Mouse (Mus musculus): ENCODE data around the gene Olfr159. TPM values are rescaled to one million over a fixed set of nuclear protein-coding genes. Genes with fewer than 3 reads are reported as not detected.

Gene Olfr159
- total RNA-seq, 1 experiment = not detected

DNA sequence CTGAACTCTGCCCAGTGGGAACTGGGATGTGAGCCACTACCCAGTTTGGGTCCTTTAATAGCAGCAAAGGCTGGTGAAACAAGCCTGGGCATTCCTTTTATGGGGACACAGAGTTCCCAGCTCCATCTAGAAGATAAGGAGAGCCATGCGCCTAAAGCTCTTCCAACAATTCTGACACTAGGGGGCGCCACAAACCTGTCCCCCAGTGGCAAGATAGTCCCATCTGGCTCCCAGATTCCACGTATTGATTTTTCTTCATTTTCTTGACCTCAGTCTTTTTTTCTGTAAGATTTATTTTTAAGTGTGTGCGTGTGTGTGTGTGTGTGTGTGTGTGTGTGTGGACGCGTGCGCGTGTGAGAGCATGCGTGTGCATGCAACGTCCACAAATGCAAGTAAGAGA, 10.3 kb downstream of the Olfr159 start:
- Histone ChIP-seq H3K27ac (ENCODE audit: insufficient read depth, low read depth, low read length, poor library complexity, severe bottlenecking) (no peak overlapping the region), H3K9ac (ENCODE audit: insufficient read depth, low read depth, low read length, poor library complexity, severe bottlenecking) (no peak overlapping the region), H3K4me3 (ENCODE audit: insufficient read depth in 1 of 2, low read depth in 1 of 2, low read length in 2 of 2, poor library complexity in 1 of 2, severe bottlenecking in 1 of 2) (no peak overlapping the region), H3K36me3 (ENCODE audit: control insufficient read depth, insufficient read depth, low read length, poor library complexity, severe bottlenecking) (no peaks in the 10 kb centered on the region), H3K4me1 (ENCODE audit: control insufficient read depth in 2 of 2, insufficient read depth in 2 of 2, low read length in 2 of 2, poor library complexity in 1 of 2) (no peaks in the 10 kb centered on the region), H3K9me3 (ENCODE audit: control insufficient read depth, insufficient read depth, low read depth, low read length) (no peaks in the 10 kb centered on the region)
- no peak for TF ChIP-seq MAFK (IDR thresholded peaks at IDR 0.05; ENCODE audit: insufficient read depth, low read depth, low read length)
- TF ChIP-seq ZC3H11A (IDR thresholded peaks at IDR 0.05; ENCODE audit: borderline replicate concordance, low read depth, low read length) = peak; percentile 63; the same call in 1 of the 2 replicates
- in situ Hi-C loops (cut with MboI; ENCODE audit: low sequenced_read_pairs in 2 of 2, unreplicated experiment in 2 of 2) = no loop called here
- peak; percentile 73 for DNase-seq (ENCODE audit: low read depth, low spot score)

DNA sequence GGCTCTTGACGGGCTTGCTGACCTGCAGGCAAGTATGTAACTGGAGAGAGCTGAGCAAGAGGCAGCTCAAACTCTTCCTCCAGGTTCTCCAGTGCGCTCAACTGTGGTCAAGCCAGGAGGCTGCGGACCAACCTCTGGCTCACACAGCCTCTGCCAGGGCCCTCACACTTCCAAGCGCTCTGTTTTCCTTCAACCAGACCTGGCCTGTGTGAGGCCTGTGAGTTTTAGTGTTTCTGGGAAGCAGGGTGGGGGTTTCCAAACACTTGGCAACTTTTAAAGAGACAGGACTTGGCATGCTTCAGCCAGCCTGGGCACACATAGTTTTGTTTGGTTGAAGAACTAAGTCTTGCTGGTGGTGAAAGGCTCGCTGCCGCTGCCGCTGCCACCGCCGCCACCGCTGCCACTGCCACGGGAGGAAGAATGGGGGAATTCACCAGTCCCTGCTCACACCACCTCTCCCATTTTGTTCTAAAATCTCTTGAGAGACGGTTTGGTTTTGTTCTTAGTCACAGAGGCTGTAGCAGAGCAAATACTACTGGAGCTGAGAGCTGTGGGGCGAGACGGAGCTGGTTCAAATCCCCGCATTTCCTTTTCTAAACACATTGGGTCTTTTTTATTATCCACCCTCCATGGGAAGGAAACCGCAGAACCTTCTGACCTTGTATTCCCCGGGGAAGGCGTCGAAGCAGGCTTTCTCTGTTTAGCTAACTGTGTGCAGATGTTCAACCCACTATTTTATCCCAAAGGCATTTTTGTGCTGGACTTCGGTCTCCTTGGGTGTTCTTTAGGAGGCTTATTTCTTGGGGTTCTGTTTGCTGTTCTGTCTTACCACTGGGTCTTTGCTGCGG, 11.0 kb downstream of the Olfr159 start:
- DNase-seq (ENCODE audit: low read depth, low spot score) = no peak
- no peak overlapping the region for H3K27ac ChIP-seq (ENCODE audit: insufficient read depth, low read depth, low read length, poor library complexity, severe bottlenecking)
- in situ Hi-C loops (cut with MboI; ENCODE audit: low sequenced_read_pairs in 2 of 2, unreplicated experiment in 2 of 2) = no loop called here

DNA sequence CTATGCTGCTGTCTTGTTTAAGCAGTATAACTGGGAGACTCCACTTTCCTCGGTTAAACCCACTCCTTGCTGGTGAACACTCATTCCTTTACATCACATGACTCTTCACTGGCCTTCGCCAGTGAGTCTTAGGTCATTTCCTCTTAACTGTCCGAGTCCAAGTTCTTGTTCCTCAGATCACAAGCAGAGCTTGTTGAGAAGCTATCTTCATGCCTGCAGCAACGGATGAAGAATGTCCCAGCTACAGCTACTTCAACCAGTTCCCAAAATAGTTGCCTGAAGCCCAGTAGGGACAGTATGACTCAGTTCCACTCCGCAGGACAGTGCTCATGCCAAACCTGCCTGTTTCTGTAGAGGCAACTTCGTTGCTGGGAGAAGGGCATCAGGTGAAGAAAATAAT, 13.6 kb downstream of the Olfr159 start:
- H3K36me3 ChIP-seq (ENCODE audit: control insufficient read depth, insufficient read depth, low read length, poor library complexity, severe bottlenecking) = no peaks in the 10 kb centered on the region
- H3K9ac ChIP-seq (ENCODE audit: insufficient read depth, low read depth, low read length, poor library complexity, severe bottlenecking) = no peak overlapping the region
- no peak for TF ChIP-seq CHD2 (IDR thresholded peaks at IDR 0.05; ENCODE audit: low read depth, low read length)
- no peak for TF ChIP-seq HCFC1 (IDR thresholded peaks at IDR 0.05; ENCODE audit: borderline replicate concordance, insufficient read depth, low read length)
- no peak for TF ChIP-seq ZNF384 (IDR thresholded peaks at IDR 0.05; ENCODE audit: low read depth, low read length)
- TF ChIP-seq MAFK (IDR thresholded peaks at IDR 0.05; ENCODE audit: insufficient read depth, low read depth, low read length) = no peak
- no peak for TF ChIP-seq ZC3H11A (IDR thresholded peaks at IDR 0.05; ENCODE audit: borderline replicate concordance, low read depth, low read length)
- H3K4me1 ChIP-seq (ENCODE audit: control insufficient read depth in 2 of 2, insufficient read depth in 2 of 2, low read length in 2 of 2, poor library complexity in 1 of 2) = no peaks in the 10 kb centered on the region
- in situ Hi-C loops (cut with MboI; ENCODE audit: low sequenced_read_pairs in 2 of 2, unreplicated experiment in 2 of 2) = no loop called here
- no peak overlapping the region for H3K27ac ChIP-seq (ENCODE audit: insufficient read depth, low read depth, low read length, poor library complexity, severe bottlenecking)
- no peaks in the 10 kb centered on the region for H3K9me3 ChIP-seq (ENCODE audit: control insufficient read depth, insufficient read depth, low read depth, low read length)
- H3K4me3 ChIP-seq (ENCODE audit: insufficient read depth in 1 of 2, low read depth in 1 of 2, low read length in 2 of 2, poor library complexity in 1 of 2, severe bottlenecking in 1 of 2) = no peak overlapping the region
- DNase-seq (ENCODE audit: low read depth, low spot score) = no peak

More for the DNA sequence above, 11.0 kb downstream of the Olfr159 start:
- H3K9ac ChIP-seq (ENCODE audit: insufficient read depth, low read depth, low read length, poor library complexity, severe bottlenecking) = no peak overlapping the region
- no peaks in the 10 kb centered on the region for H3K36me3 ChIP-seq (ENCODE audit: control insufficient read depth, insufficient read depth, low read length, poor library complexity, severe bottlenecking)
- TF ChIP-seq CHD2 (IDR thresholded peaks at IDR 0.05; ENCODE audit: low read depth, low read length) = no peak
- TF ChIP-seq MAFK (IDR thresholded peaks at IDR 0.05; ENCODE audit: insufficient read depth, low read depth, low read length) = no peak
- no peak for TF ChIP-seq HCFC1 (IDR thresholded peaks at IDR 0.05; ENCODE audit: borderline replicate concordance, insufficient read depth, low read length)
- no peak for TF ChIP-seq ZC3H11A (IDR thresholded peaks at IDR 0.05; ENCODE audit: borderline replicate concordance, low read depth, low read length)
- no peak for TF ChIP-seq ZNF384 (IDR thresholded peaks at IDR 0.05; ENCODE audit: low read depth, low read length)
- H3K9me3 ChIP-seq (ENCODE audit: control insufficient read depth, insufficient read depth, low read depth, low read length) = no peaks in the 10 kb centered on the region
- H3K4me1 ChIP-seq (ENCODE audit: control insufficient read depth in 2 of 2, insufficient read depth in 2 of 2, low read length in 2 of 2, poor library complexity in 1 of 2) = no peaks in the 10 kb centered on the region
- H3K4me3 ChIP-seq (ENCODE audit: insufficient read depth in 1 of 2, low read depth in 1 of 2, low read length in 2 of 2, poor library complexity in 1 of 2, severe bottlenecking in 1 of 2) = no peak overlapping the region

DNA sequence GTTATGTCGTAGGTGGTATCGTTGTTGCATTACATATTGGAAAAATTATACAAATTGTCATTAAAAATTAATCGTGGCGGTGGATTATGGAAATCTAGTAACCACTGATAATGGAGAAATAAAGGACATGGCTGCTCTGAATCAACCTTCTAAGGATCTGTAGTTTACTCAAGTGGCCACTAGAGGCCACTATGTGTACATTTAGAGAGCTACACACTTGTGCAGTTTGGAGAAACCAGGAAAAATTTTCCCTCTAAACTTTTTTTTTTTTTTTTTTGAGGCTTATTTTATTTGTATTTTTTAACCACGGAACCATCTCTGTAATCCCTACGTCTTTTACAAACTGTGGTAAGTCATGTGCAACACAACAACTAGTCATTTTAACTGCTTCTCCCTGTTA, 25.6 kb downstream of the Olfr159 start:
- Histone ChIP-seq H3K27ac (ENCODE audit: insufficient read depth, low read depth, low read length, poor library complexity, severe bottlenecking) (no peak overlapping the region), H3K4me3 (ENCODE audit: insufficient read depth in 1 of 2, low read depth in 1 of 2, low read length in 2 of 2, poor library complexity in 1 of 2, severe bottlenecking in 1 of 2) (no peak overlapping the region), H3K9ac (ENCODE audit: insufficient read depth, low read depth, low read length, poor library complexity, severe bottlenecking) (no peak overlapping the region), H3K4me1 (ENCODE audit: control insufficient read depth in 2 of 2, insufficient read depth in 2 of 2, low read length in 2 of 2, poor library complexity in 1 of 2) (peaks cover 6 to 9% of the 10 kb centered on the region in 2 experiments), H3K36me3 (ENCODE audit: control insufficient read depth, insufficient read depth, low read length, poor library complexity, severe bottlenecking) (no peaks in the 10 kb centered on the region), H3K9me3 (ENCODE audit: control insufficient read depth, insufficient read depth, low read depth, low read length) (no peaks in the 10 kb centered on the region)
- peak; percentile 37; the same call in 1 of the 2 replicates for TF ChIP-seq ZC3H11A (IDR thresholded peaks at IDR 0.05; ENCODE audit: borderline replicate concordance, low read depth, low read length)
- TF ChIP-seq ZNF384 (IDR thresholded peaks at IDR 0.05; ENCODE audit: low read depth, low read length) = peak; percentile 64; the same call in 1 of the 2 replicates
- no peak for TF ChIP-seq MAFK (IDR thresholded peaks at IDR 0.05; ENCODE audit: insufficient read depth, low read depth, low read length)
- no peak for TF ChIP-seq HCFC1 (IDR thresholded peaks at IDR 0.05; ENCODE audit: borderline replicate concordance, insufficient read depth, low read length)
- TF ChIP-seq CHD2 (IDR thresholded peaks at IDR 0.05; ENCODE audit: low read depth, low read length) = no peak
- in situ Hi-C loops (cut with MboI; ENCODE audit: low sequenced_read_pairs in 2 of 2, unreplicated experiment in 2 of 2) = loop anchor here (25.0 kb wide), 1 partner anchor 117 kb away; the partner anchor contains the start of gene Olfr155 (in 2 of the 2)
- no peak for DNase-seq (ENCODE audit: low read depth, low spot score)

Measured in ES-E14 (cell line).